Mouse (Mus musculus) MEL (cell line): ENCODE results near the gene Kcnb1.

ENCODE experiments used
- CTCF ChIP-seq, 3 experiments: IDR thresholded peaks in 2 of 3; conservative IDR thresholded peaks in 1 of 3; 2 replicates each; pipeline ENCODE4 v1.5.1; 2011 to 2012; ENCODE audit warnings: low read length in 3 of 3, low read depth in 2 of 3, mild to moderate bottlenecking in 2 of 3, improper control_type of control experiment in 1 of 3, inconsistent platforms in 1 of 3, mixed read lengths in 1 of 3, moderate library complexity in 1 of 3; ENCODE audit not compliant: control insufficient read depth in 1 of 3, insufficient read depth in 1 of 3, poor library complexity in 1 of 3, severe bottlenecking in 1 of 3
- ETS1 ChIP-seq: IDR thresholded peaks from 2 replicates; pipeline ENCODE4 v1.6.1; 2012; ENCODE audit warnings: low read depth, mild to moderate bottlenecking, inconsistent platforms, low read length, improper control_type of control experiment, moderate library complexity
- JUND ChIP-seq: IDR thresholded peaks from 2 replicates; pipeline ENCODE4 v1.6.1; 2011; ENCODE audit warnings: low read depth, mild to moderate bottlenecking, improper control_type of control experiment, low read length
- MAZ ChIP-seq: IDR thresholded peaks from 2 replicates; pipeline ENCODE4 v1.6.1; 2012; ENCODE audit warnings: low read depth, mild to moderate bottlenecking, inconsistent platforms, low read length, improper control_type of control experiment
- MEF2A ChIP-seq: IDR thresholded peaks from 2 replicates; pipeline ENCODE4 v1.6.1; 2014; ENCODE audit warnings: low read depth, mild to moderate bottlenecking, inconsistent platforms, low read length, improper control_type of control experiment; ENCODE audit not compliant: poor library complexity, insufficient replicate concordance, severe bottlenecking; ENCODE audit errors: extremely low read depth
- MXI1 ChIP-seq: IDR thresholded peaks from 2 replicates; pipeline ENCODE4 v1.6.1; 2011; ENCODE audit warnings: mild to moderate bottlenecking, low read depth, low read length, improper control_type of control experiment
- POLR2A ChIP-seq, 2 experiments: IDR thresholded peaks; 2 replicates each; pipeline ENCODE4 v1.6.1; 2011 to 2012; ENCODE audit warnings: low read length in 2 of 2, mild to moderate bottlenecking in 2 of 2, control low read depth in 1 of 2, improper control_type of control experiment in 1 of 2, low read depth in 1 of 2, moderate library complexity in 1 of 2; ENCODE audit not compliant: control insufficient read depth in 1 of 2, insufficient read depth in 1 of 2, poor library complexity in 1 of 2
- POLR2AphosphoS2 ChIP-seq: IDR thresholded peaks from 2 replicates; pipeline ENCODE4 v1.6.1; 2011; ENCODE audit warnings: low read length, improper control_type of control experiment
- RCOR1 ChIP-seq: IDR thresholded peaks from 2 replicates; pipeline ENCODE4 v1.6.1; 2012; ENCODE audit warnings: low read depth, mild to moderate bottlenecking, inconsistent platforms, low read length, improper control_type of control experiment
- UBTF ChIP-seq: IDR thresholded peaks from 2 replicates; pipeline ENCODE4 v1.6.1; 2012; ENCODE audit warnings: low read depth, mild to moderate bottlenecking, inconsistent platforms, low read length, improper control_type of control experiment, moderate library complexity, borderline replicate concordance; ENCODE audit not compliant: insufficient read depth
- USF2 ChIP-seq, 2 experiments: IDR thresholded peaks; 2 replicates each; pipeline ENCODE4 v1.6.1; 2011 to 2012; ENCODE audit warnings: improper control_type of control experiment in 2 of 2, low read length in 2 of 2, borderline replicate concordance in 1 of 2, inconsistent platforms in 1 of 2, low read depth in 1 of 2, mild to moderate bottlenecking in 1 of 2; ENCODE audit not compliant: insufficient read depth in 1 of 2
- ZKSCAN1 ChIP-seq: IDR thresholded peaks from 2 replicates; pipeline ENCODE4 v1.6.1; 2012; ENCODE audit warnings: low read depth, mild to moderate bottlenecking, inconsistent platforms, low read length, improper control_type of control experiment, moderate library complexity
- ZNF384 ChIP-seq: IDR thresholded peaks from 2 replicates; pipeline ENCODE4 v1.6.1; 2012; ENCODE audit warnings: low read depth, mild to moderate bottlenecking, inconsistent platforms, low read length, improper control_type of control experiment

DNA sequence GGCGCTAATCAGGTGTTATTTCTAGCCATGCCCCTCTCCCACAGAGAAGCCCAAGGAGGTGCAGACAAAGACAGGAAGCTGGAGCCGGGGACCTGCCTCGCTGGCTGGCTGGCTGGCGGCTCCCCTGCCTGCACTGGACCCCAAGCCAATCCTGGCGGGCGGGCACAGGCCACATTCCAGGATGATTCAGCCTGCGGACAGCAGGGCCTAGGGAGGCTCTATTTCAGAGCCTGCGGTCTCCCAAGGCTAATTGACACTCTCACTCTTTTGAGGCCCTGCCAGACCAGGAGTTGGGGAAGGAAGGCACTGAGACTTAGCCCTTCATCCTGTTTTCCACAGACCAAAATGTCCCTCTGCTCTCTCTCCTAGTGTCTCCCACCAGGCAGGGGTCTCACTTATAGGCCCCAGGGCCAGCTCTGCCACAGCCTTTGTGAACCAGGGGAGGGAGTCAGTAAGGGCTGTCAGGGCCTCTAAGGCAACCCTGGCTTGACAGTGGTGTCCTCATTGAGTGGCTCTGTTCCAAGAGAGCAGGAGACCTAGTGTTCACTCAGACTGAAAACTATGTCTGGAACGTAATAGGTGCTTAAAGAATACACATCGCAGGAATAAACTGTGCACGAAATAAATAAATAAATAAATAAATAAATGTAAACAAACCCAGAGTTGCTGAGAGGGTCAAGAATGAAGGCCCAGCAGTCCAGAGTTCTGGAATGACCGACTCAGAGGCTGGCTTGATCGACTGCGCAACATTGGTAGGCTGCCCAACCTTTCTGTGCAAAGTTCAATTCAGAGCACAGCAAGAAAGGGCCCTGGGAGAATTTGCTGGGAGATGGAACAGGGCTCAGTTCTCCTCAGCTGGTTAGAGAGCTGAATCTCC is 42.4 kb upstream of the Kcnb1 start:
- TF ChIP-seq ZKSCAN1, result no peak
- TF ChIP-seq CTCF (IDR thresholded peaks at IDR 0.05 in 2 of 3, conservative IDR thresholded peaks at IDR 0.05 in 1 of 3; ENCODE audit: control insufficient read depth in 1 of 3, insufficient read depth in 1 of 3, low read depth in 2 of 3, low read length in 3 of 3, poor library complexity in 1 of 3, severe bottlenecking in 1 of 3), result no peak
- TF ChIP-seq POLR2A (IDR thresholded peaks at IDR 0.05; ENCODE audit: control insufficient read depth in 1 of 2, insufficient read depth in 1 of 2, low read depth in 1 of 2, low read length in 2 of 2, poor library complexity in 1 of 2), result no peak
- no peak for TF ChIP-seq RCOR1
- no peak for TF ChIP-seq POLR2AphosphoS2
- TF ChIP-seq USF2 (IDR thresholded peaks at IDR 0.05; ENCODE audit: borderline replicate concordance in 1 of 2, insufficient read depth in 1 of 2, low read depth in 1 of 2, low read length in 2 of 2), result no peak
- TF ChIP-seq MXI1, result no peak
- no peak for TF ChIP-seq MEF2A
- TF ChIP-seq UBTF, result no peak
- no peak for TF ChIP-seq ETS1
- TF ChIP-seq ZNF384, result no peak
- no peak for TF ChIP-seq JUND
- no peak for TF ChIP-seq MAZ
